Mouse (Mus musculus) gonadal fat pad, adult 2 months (tissue): ENCODE results near the gene Mmp25. TPM values are rescaled to one million over a fixed set of nuclear protein-coding genes. Genes with fewer than 3 reads are reported as not detected.

Experiments used
- DNase-seq: peaks from one replicate; pipeline ENCODE4 v3.0.0-alpha.2; 2012; ENCODE audit warnings: low read depth
- polyA plus RNA-seq: library from polyadenylated mRNA; depleted of rRNA; stranded (reverse); fragments of >200 nt; gene quantifications from 2 replicates; pipeline ENCODE4 v1.2.3, GENCODE M21; 2012

The Mmp25 gene
- polyA plus RNA-seq, 1 experiment = 0.30 TPM

GRCm38 (mm10) chr17:23664556-23665021 is 19.5 kb upstream of the Mmp25 start:
- no peak for DNase-seq

- no peak for DNase-seq
Observed at GRCm38 (mm10) chr17:23661526-23661925, 16.4 kb upstream of the Mmp25 start.

- no peak for DNase-seq
Observed at GRCm38 (mm10) chr17:23660876-23661200, 15.8 kb upstream of the Mmp25 start.

GRCm38 (mm10) chr17:23660117-23660875 is 15.2 kb upstream of the Mmp25 start, which contains the start of gene Bicdl2:
Gene Bicdl2 (plus strand): TSS chr17:23660506.
- no peak for DNase-seq

- DNase-seq = no peak
Observed at GRCm38 (mm10) chr17:23658450-23658849, 13.4 kb upstream of the Mmp25 start.

- no peak for DNase-seq
Observed at GRCm38 (mm10) chr17:23654410-23654809, 9.3 kb upstream of the Mmp25 start.

- no peak for DNase-seq
Observed at GRCm38 (mm10) chr17:23654001-23654400, 8.9 kb upstream of the Mmp25 start.

GRCm38 (mm10) chr17:23653324-23653723 is 8.2 kb upstream of the Mmp25 start:
- no peak for DNase-seq

GRCm38 (mm10) chr17:23651363-23651762 is 6.3 kb upstream of the Mmp25 start:
- DNase-seq = no peak

GRCm38 (mm10) chr17:23645894-23646293 is 817 bp upstream of the Mmp25 start:
- DNase-seq = no peak

- no peak for DNase-seq
Observed at GRCm38 (mm10) chr17:23631241-23631640, 13.8 kb downstream of the Mmp25 start.

- DNase-seq = no peak
Observed at GRCm38 (mm10) chr17:23630195-23631020, 14.7 kb downstream of the Mmp25 start.

- DNase-seq = no peak
Observed at GRCm38 (mm10) chr17:23627813-23628212, 17.3 kb downstream of the Mmp25 start.

- no peak for DNase-seq
Observed at GRCm38 (mm10) chr17:23620351-23620750, 24.7 kb downstream of the Mmp25 start.

GRCm38 (mm10) chr17:23617087-23617486 is 28.0 kb downstream of the Mmp25 start:
- DNase-seq = no peak

GRCm38 (mm10) chr17:23610361-23610800 is 34.7 kb downstream of the Mmp25 start:
- DNase-seq = no peak

GRCm38 (mm10) chr17:23609612-23610011 is 35.5 kb downstream of the Mmp25 start:
- no peak for DNase-seq

GRCm38 (mm10) chr17:23605220-23605619 is 39.9 kb downstream of the Mmp25 start:
- no peak for DNase-seq

- DNase-seq = no peak
Observed at GRCm38 (mm10) chr17:23604394-23604793, 40.7 kb downstream of the Mmp25 start.

GRCm38 (mm10) chr17:23603542-23603941 is 41.5 kb downstream of the Mmp25 start:
- DNase-seq = no peak

GRCm38 (mm10) chr17:23603077-23603476 is 42.0 kb downstream of the Mmp25 start:
- no peak for DNase-seq

GRCm38 (mm10) chr17:23601836-23602585 is 43.1 kb downstream of the Mmp25 start:
- no peak for DNase-seq
